Mouse (Mus musculus) neural tube, embryonic 13.5 days (tissue): ENCODE results near the gene Defb3. TPM values are rescaled to one million over a fixed set of nuclear protein-coding genes. Genes with fewer than 3 reads are reported as not detected.
"Not testable (repeated sequence)": the region's sequence is repeated elsewhere in the genome, so short reads cannot be mapped to it uniquely, and the experiment has no call there.

Experiments used
- ATAC-seq: fragments of 200-750 bp; cut with Nextera tagmentation; 2 replicates; pipeline ENCODE4 v1.8.0; 2017; ENCODE audit warnings: low read depth, mild to moderate bottlenecking, moderate TSS enrichment, moderate library complexity
- H3K27ac ChIP-seq: fragments of 300-500 bp; sonication (generic); replicated peaks from 2 replicates; pipeline ENCODE4 v1.5.1; 2015; ENCODE audit warnings: moderate library complexity, mild to moderate bottlenecking, inconsistent platforms
- H3K27me3 ChIP-seq: fragments of 300-500 bp; sonication (generic); 2 replicates; pipeline ENCODE4 v1.6.1; 2015; ENCODE audit warnings: mild to moderate bottlenecking, inconsistent platforms
- H3K36me3 ChIP-seq: fragments of 300-500 bp; sonication (generic); 2 replicates; pipeline ENCODE4 v1.6.1; 2015; ENCODE audit warnings: mild to moderate bottlenecking, inconsistent platforms
- H3K4me1 ChIP-seq: fragments of 300-500 bp; sonication (generic); replicated peaks from 2 replicates; pipeline ENCODE4 v1.6.1; 2015; ENCODE audit warnings: inconsistent platforms
- H3K4me2 ChIP-seq: fragments of 300-500 bp; sonication (generic); 2 replicates; pipeline ENCODE4 v1.6.1; 2015; ENCODE audit warnings: inconsistent platforms, mild to moderate bottlenecking, moderate library complexity
- H3K4me3 ChIP-seq: fragments of 300-500 bp; sonication (generic); 2 replicates; pipeline ENCODE4 v1.5.1; 2015; ENCODE audit warnings: mild to moderate bottlenecking, inconsistent platforms
- H3K9ac ChIP-seq: fragments of 300-500 bp; sonication (generic); 2 replicates; pipeline ENCODE4 v1.6.1; 2015; ENCODE audit warnings: moderate library complexity, mild to moderate bottlenecking, inconsistent platforms
- H3K9me3 ChIP-seq: fragments of 300-500 bp; sonication (generic); 2 replicates; pipeline ENCODE4 v1.6.1; 2016; ENCODE audit warnings: inconsistent platforms
- WGBS: fragments of 180-500 bp; shearing (Covaris S2); methylation state at CpG from one replicate; pipeline ENCODE4 v1.1.7; 2015; 5-methylcytosine and 5-hydroxymethylcytosine counted together
- polyA plus RNA-seq: library from polyadenylated mRNA; unstranded; fragments of >200 nt; fragmentation: Nextera tagmentation; extraction: Ambion mirVana; gene quantifications from 2 replicates; pipeline ENCODE4 v1.2.1, GENCODE M21; 2015

Defb3 gene
- polyA plus RNA-seq: not detected in 2 replicates

DNA sequence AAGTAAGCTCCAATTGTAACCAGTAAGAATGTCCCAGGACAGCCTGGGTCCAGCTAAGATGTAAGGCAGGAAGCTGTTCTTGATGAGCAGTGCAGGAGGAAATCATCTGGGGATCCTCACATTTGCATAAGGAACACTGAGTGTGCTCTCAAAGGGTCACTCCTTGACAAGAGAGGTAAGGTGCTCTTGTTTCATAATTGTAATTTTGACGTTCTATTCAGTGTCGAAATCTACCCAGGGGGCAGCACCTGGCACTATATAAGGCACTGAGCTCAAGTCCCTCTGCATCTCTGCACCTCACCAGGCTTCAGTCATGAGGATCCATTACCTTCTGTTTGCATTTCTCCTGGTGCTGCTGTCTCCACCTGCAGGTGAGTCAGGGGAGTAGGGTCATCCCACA, at the start of gene Defb3:
TSS of gene Defb3 (plus strand) at position 301 of the 400 bp plus-strand sequence.
- not testable (repeated sequence) for H3K27ac ChIP-seq, H3K27me3 ChIP-seq, H3K9ac ChIP-seq, H3K9me3 ChIP-seq, H3K4me1 ChIP-seq, H3K4me2 ChIP-seq, H3K36me3 ChIP-seq, H3K4me3 ChIP-seq, ATAC-seq
- WGBS: 48% methylated on average over 2 of the region's 2 CpGs

DNA sequence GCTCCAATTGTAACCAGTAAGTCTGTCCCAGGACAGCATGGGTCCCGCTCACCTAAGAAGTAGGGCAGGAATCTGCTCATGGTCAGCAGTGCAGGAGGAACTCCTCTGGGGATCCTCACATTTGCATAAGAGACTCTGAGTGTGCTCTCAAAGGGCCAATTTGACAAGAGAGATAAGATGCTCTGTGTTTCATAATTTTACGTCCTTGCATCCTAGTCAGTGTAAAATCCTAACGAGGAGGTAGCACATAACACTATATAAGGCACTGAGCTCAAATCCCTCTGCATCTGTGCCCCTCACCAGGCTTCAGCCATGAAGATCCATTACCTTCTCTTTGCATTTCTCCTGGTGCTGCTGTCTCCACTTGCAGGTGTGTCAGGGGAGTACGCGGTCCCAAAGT, 45.9 kb upstream of the Defb3 start, which contains the start of gene Defb5:
TSS of gene Defb5 (plus strand) at position 301 of the 400 bp plus-strand sequence.
- 89% methylated on average over 5 of the region's 5 CpGs for WGBS
- Histone ChIP-seq H3K4me3 (no peak within 1 kb of the TSS), H3K36me3 (no peaks in the 10 kb centered on the region), H3K27ac (no peak within 1 kb of the TSS), H3K4me1 (no peaks in the 10 kb centered on the region), H3K9ac (no peak within 1 kb of the TSS), H3K27me3 (no peaks in the 10 kb centered on the region), H3K4me2 (no peak within 1 kb of the TSS), H3K9me3 (peaks cover 10% of the 10 kb centered on the region)
- no peak for ATAC-seq

DNA sequence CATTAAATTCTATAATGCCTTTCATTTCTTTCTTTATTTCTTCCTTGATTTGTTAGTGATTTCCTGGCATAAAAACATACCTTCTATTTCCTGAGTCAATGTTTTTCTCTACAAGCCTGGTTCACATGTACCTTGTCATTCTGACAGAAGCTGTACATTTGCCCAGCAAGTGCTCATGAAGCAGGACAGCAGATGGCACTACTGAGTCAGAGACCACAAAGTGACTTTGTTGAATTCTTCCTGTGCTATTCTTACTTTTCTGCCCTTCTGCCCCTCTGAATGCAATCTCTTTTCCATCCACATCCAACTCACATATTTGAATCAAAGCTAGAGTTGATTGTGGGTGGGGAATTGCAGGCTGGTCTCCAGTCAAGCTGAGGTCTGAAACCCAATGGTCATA, 35.0 kb upstream of the Defb3 start:
- no peak overlapping the region for H3K4me2 ChIP-seq
- no peaks in the 10 kb centered on the region for H3K36me3 ChIP-seq
- no peak overlapping the region for H3K9ac ChIP-seq
- H3K4me3 ChIP-seq: no peak overlapping the region
- H3K4me1 ChIP-seq: no peaks in the 10 kb centered on the region
- no peak overlapping the region for H3K27ac ChIP-seq
- no peaks in the 10 kb centered on the region for H3K27me3 ChIP-seq
- 0 out of 2 replicates have a peak, but pooled peaks cover 3% of the 10 kb centered on the region for H3K9me3 ChIP-seq
- no peak for ATAC-seq

DNA sequence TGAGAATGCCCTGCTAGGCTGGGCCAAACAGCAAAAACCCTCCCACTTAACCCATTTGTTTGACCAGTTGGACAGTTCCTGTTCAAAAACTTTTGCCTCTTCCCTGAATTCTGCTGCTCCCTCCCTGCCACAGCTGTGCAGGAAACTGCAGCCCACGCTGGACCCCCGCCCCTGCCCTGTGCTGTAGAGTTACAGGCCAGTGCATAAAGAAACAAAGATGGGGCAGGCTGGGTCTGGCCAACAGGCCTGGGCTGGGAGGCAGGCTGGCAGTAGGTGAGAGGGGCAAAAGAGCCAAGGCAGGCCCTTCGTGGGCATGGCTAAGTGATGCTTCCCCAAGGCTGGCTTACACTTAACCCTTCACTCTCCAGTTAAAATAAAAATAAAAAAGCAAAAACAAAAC, 33.5 kb upstream of the Defb3 start:
- Histone ChIP-seq H3K4me3 (no peak overlapping the region), H3K9ac (no peak overlapping the region), H3K4me2 (no peak overlapping the region), H3K4me1 (no peaks in the 10 kb centered on the region), H3K27ac (no peak overlapping the region), H3K27me3 (no peaks in the 10 kb centered on the region), H3K36me3 (no peaks in the 10 kb centered on the region), H3K9me3 (0 out of 2 replicates have a peak, but pooled peaks cover 3% of the 10 kb centered on the region)
- WGBS: 56% methylated on average over 3 of the region's 3 CpGs
- ATAC-seq: no peak

DNA sequence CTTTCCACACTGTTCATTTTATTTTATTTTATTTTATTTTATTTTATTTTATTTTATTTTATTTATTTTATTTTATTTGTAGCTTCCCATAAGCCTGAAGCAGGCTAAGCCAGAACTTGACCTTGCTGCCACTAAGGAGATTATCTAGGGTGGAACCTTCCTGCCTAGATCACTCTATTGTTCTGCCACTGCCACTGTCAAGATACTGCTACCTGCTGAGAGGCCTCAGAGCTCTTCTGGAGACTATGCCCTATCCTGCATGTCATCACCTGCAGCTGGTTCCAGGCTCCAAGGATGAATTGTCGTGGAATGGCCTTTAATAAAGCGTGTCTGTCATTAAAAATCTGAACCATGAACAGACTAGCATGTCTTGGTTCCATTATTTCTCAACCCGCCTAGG, 5.2 kb downstream of the Defb3 start:
- not testable (repeated sequence) for H3K9ac ChIP-seq, H3K4me3 ChIP-seq, H3K27ac ChIP-seq, H3K9me3 ChIP-seq, H3K36me3 ChIP-seq, H3K4me2 ChIP-seq, ATAC-seq, H3K27me3 ChIP-seq, H3K4me1 ChIP-seq
- WGBS: 62% methylated on average over 3 of the region's 3 CpGs

DNA sequence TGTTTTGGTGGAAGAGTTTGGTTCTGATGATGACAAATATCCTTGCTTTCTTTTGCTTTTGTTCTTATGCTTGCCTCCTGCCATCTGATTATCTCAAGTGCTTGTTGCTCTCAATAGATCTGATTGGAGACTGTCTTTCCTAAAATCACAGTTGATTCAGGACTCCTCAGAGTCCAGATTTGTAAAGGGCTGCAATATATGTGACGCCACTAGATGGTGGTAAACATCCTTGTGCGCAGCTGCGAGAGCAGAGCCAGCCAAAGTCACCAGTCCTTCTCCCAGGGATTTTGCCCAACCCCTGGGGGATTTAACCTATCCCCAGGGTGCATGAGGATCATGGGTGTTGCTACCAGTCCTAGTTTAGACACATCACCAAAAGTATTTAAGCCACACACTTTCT, 38.7 kb downstream of the Defb3 start:
- Histone ChIP-seq H3K27me3 (no peaks in the 10 kb centered on the region), H3K4me3 (no peak overlapping the region), H3K36me3 (no peaks in the 10 kb centered on the region), H3K4me1 (no peaks in the 10 kb centered on the region), H3K9ac (no peak overlapping the region), H3K9me3 (no peaks in the 10 kb centered on the region), H3K4me2 (no peak overlapping the region), H3K27ac (no peak overlapping the region)
- no peak for ATAC-seq
- 7% methylated on average over 3 of the region's 3 CpGs for WGBS

Other genes with a start within 250 kb of the Defb3 start
- gene Defb39, start 228.6 kb upstream of the Defb3 start, polyA plus RNA-seq: not detected in 2 replicates
- gene Defb12, start 178.5 kb upstream of the Defb3 start, polyA plus RNA-seq: not detected in 2 replicates
- gene Defb34, start 169.6 kb upstream of the Defb3 start, polyA plus RNA-seq: not detected in 2 replicates
- not detected in 2 replicates for gene Gm45826, start 152.6 kb upstream of the Defb3 start, polyA plus RNA-seq
- gene Defb14, start 99.0 kb upstream of the Defb3 start, polyA plus RNA-seq: not detected in 2 replicates
- not detected in 2 replicates for gene Defb4, start 94.7 kb upstream of the Defb3 start, polyA plus RNA-seq
- not detected in 2 replicates for gene Defb6, start 67.9 kb upstream of the Defb3 start, polyA plus RNA-seq
- gene Defb46, start 53.4 kb upstream of the Defb3 start, polyA plus RNA-seq: not detected in 2 replicates
- gene Defb5, start 45.8 kb upstream of the Defb3 start, polyA plus RNA-seq: not detected in 2 replicates
- gene Defb8, start 154.2 kb downstream of the Defb3 start, polyA plus RNA-seq: not detected in 2 replicates
- not detected in 2 replicates for gene Defb7, start 201.7 kb downstream of the Defb3 start, polyA plus RNA-seq